ENCODE assay signal across 7 mouse cellular contexts in the genomic region with DNA sequence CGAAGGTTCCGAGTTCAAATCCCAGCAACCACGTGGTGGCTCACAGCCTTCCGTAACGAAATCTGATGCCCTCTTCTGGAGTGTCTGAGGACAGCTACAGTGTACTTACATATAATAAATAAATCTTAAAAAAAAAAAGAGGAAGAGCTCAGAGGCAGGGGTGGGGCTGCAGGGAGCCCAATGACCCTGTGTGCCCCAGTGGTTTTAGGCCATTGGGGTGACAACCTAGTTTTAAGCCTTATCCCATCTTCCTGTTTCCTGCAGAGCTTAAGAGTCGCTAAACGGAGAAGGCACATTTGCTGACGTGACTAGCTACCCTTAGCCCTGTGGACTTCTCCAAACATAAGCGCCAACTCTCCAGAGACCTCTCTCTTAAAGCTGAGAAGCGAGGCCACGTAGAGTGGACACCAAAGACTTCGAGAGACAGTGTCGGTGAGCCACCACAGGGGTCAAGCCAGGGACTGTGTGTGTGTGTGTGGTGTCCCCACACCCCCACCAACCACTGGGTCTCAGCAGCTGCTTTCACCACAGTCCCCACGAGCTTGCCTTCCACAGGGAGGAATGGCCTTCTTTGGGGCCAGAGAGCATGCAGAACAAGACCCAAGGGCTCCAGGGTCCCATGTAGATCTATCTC. TPM values are rescaled to one million over a fixed set of nuclear protein-coding genes. Genes with fewer than 3 reads are reported as not detected.
DNase-seq lines count a peak whose midpoint lies in the region; ATAC-seq and TF ChIP-seq lines count a peak whose summit lies in the region.

No protein-coding gene starts in this region.

- H3K9ac ChIP-seq in midbrain, postnatal 0 days (replicated peaks; ENCODE audit: low read length, poor library complexity, severe bottlenecking), result no peak overlapping the region
- no peak overlapping the region for H3K9ac ChIP-seq in limb, embryonic 14.5 days (ENCODE audit: low read depth, low read length, severe bottlenecking)

- ATAC-seq in midbrain, postnatal 0 days (ENCODE audit: low FRiP score), result no peak
- ATAC-seq in limb, embryonic 14.5 days (ENCODE audit: low FRiP score, low read depth), result no peak

- H3K4me1 ChIP-seq in midbrain, embryonic 10.5 days, result peaks cover 36% of the 10 kb centered on the region
- peaks cover 9% of the 10 kb centered on the region; the same call in 1 of the 2 replicates for H3K4me1 ChIP-seq in midbrain, postnatal 0 days (ENCODE audit: insufficient read depth, low read length)
- H3K4me1 ChIP-seq in heart, embryonic 10.5 days, result peaks cover 77% of the 10 kb centered on the region
- H3K4me1 ChIP-seq in limb, embryonic 14.5 days (ENCODE audit: control insufficient read depth, insufficient read depth, low read length), result peaks cover 6% of the 10 kb centered on the region; the same call in 1 of the 2 replicates

- H3K9me3 ChIP-seq in midbrain, embryonic 10.5 days (replicated peaks), result no peaks in the 10 kb centered on the region
- no peaks in the 10 kb centered on the region for H3K9me3 ChIP-seq in midbrain, postnatal 0 days (ENCODE audit: low read length)
- H3K9me3 ChIP-seq in heart, embryonic 10.5 days, result no peaks in the 10 kb centered on the region
- H3K9me3 ChIP-seq in limb, embryonic 14.5 days (ENCODE audit: control insufficient read depth, low read length), result no peaks in the 10 kb centered on the region

- TF ChIP-seq CTCF in midbrain, postnatal 0 days (IDR thresholded peaks at IDR 0.05), result no peak

- H3K4me2 ChIP-seq in midbrain, postnatal 0 days (ENCODE audit: low read depth, low read length, poor library complexity, severe bottlenecking), result no peak overlapping the region
- H3K4me2 ChIP-seq in limb, embryonic 14.5 days (replicated peaks; ENCODE audit: low read depth, low read length, severe bottlenecking), result no peak overlapping the region

- DNase-seq in midbrain, embryonic 10.5 days (ENCODE audit: low spot score), result no peak
- DNase-seq in midbrain, postnatal 0 days (ENCODE audit: low spot score), result no peak
- no peak for DNase-seq in heart, embryonic 10.5 days (ENCODE audit: low spot score)
- no peak for DNase-seq in limb, embryonic 14.5 days (ENCODE audit: low spot score)
- DNase-seq in splenic B cell, adult 2 months (ENCODE audit: low read depth, low spot score), result peak; percentile 60
- no peak for DNase-seq in urinary bladder, postnatal 4 days (ENCODE audit: low spot score in 2 of 2)
- no peak for DNase-seq in cerebellum, postnatal 36 days

- peaks cover 66% of the 10 kb centered on the region for H3K27me3 ChIP-seq in midbrain, embryonic 10.5 days (ENCODE audit: low read depth, poor library complexity, severe bottlenecking)
- peaks cover 32% of the 10 kb centered on the region for H3K27me3 ChIP-seq in midbrain, postnatal 0 days (ENCODE audit: insufficient read depth, low read length)
- H3K27me3 ChIP-seq in heart, embryonic 10.5 days (ENCODE audit: insufficient read depth, poor library complexity, severe bottlenecking), result peaks cover 28% of the 10 kb centered on the region
- H3K27me3 ChIP-seq in limb, embryonic 14.5 days (ENCODE audit: control insufficient read depth, insufficient read depth, low read length), result peaks cover 41% of the 10 kb centered on the region
- no peaks in the 10 kb centered on the region for H3K27me3 ChIP-seq in splenic B cell, adult 2 months (ENCODE audit: control insufficient read depth, insufficient read depth, low read length, poor library complexity, severe bottlenecking)

- H3K36me3 ChIP-seq in midbrain, embryonic 10.5 days, result no peaks in the 10 kb centered on the region
- H3K36me3 ChIP-seq in midbrain, postnatal 0 days (ENCODE audit: insufficient read depth, low read length), result no peaks in the 10 kb centered on the region
- peaks cover 20% of the 10 kb centered on the region for H3K36me3 ChIP-seq in heart, embryonic 10.5 days
- H3K36me3 ChIP-seq in limb, embryonic 14.5 days (ENCODE audit: control insufficient read depth, insufficient read depth, low read length), result no peaks in the 10 kb centered on the region
- H3K36me3 ChIP-seq in splenic B cell, adult 2 months (ENCODE audit: control insufficient read depth, insufficient read depth, low read length, poor library complexity, severe bottlenecking), result no peaks in the 10 kb centered on the region

- 82% methylated on average over 14 of the region's 14 CpGs for WGBS in midbrain, embryonic 10.5 days
- WGBS in midbrain, postnatal 0 days, result 89% methylated on average over 14 of the region's 14 CpGs
- 56% methylated on average over 14 of the region's 14 CpGs for WGBS in heart, embryonic 10.5 days
- WGBS in limb, embryonic 14.5 days, result 77% methylated on average over 14 of the region's 14 CpGs

- no peak overlapping the region for H3K27ac ChIP-seq in midbrain, embryonic 10.5 days (replicated peaks)
- H3K27ac ChIP-seq in midbrain, postnatal 0 days (ENCODE audit: low read depth, low read length), result no peak overlapping the region
- peak overlapping the region; percentile 96 for H3K27ac ChIP-seq in heart, embryonic 10.5 days
- no peak overlapping the region for H3K27ac ChIP-seq in limb, embryonic 14.5 days (replicated peaks; ENCODE audit: low read depth, low read length)

- no peak for TF ChIP-seq POLR2A in limb, embryonic 14.5 days (IDR thresholded peaks at IDR 0.05; ENCODE audit: borderline replicate concordance, extremely low read depth, insufficient read depth, insufficient read length)

- peak overlapping the region; percentile 69; the same call in 1 of the 2 replicates for H3K4me3 ChIP-seq in midbrain, embryonic 10.5 days
- H3K4me3 ChIP-seq in midbrain, postnatal 0 days (ENCODE audit: low read depth, low read length), result no peak overlapping the region
- H3K4me3 ChIP-seq in heart, embryonic 10.5 days, result peak overlapping the region; percentile 89
- H3K4me3 ChIP-seq in limb, embryonic 14.5 days (replicated peaks; ENCODE audit: low read length), result peak overlapping the region; percentile 64; the same call in 1 of the 2 replicates

RNA-seq across cellular contexts. Expression of gene Fam78a, which starts 3.2 kb away (rescaled TPM):
- polyA plus RNA-seq in midbrain, embryonic 10.5 days (2016; fragmentation: Nextera tagmentation; extraction: Ambion mirVana), result 1.3 and 1.6 TPM in 2 replicates
- 0.77 and 0.85 TPM in 2 replicates for total RNA-seq in midbrain, postnatal 0 days (2014; rRNA removed)
- polyA plus RNA-seq in midbrain, postnatal 0 days (2015; fragmentation: Nextera tagmentation; extraction: Ambion mirVana), result 0.35 and 0.93 TPM in 2 replicates
- 37.7 and 60.1 TPM in 2 replicates for polyA plus RNA-seq in heart, embryonic 10.5 days (2016; fragmentation: Nextera tagmentation; extraction: Ambion mirVana)
- polyA plus RNA-seq in limb, embryonic 14.5 days (2012; rRNA removed), result 6.4 and 6.6 TPM in 2 replicates
- 5.1 and 5.9 TPM in 2 replicates for polyA plus RNA-seq in limb, embryonic 14.5 days (2014; fragmentation: Nextera tagmentation; extraction: Ambion mirVana)

RNA-seq across cellular contexts. Expression of gene Plpp7, which starts 13.9 kb away (rescaled TPM):
- 7.1 and 7.8 TPM in 2 replicates for polyA plus RNA-seq in midbrain, embryonic 10.5 days (2016; fragmentation: Nextera tagmentation; extraction: Ambion mirVana)
- 31.2 and 47.0 TPM in 2 replicates for total RNA-seq in midbrain, postnatal 0 days (2014; rRNA removed)
- polyA plus RNA-seq in midbrain, postnatal 0 days (2015; fragmentation: Nextera tagmentation; extraction: Ambion mirVana), result 24.9 and 29.0 TPM in 2 replicates
- polyA plus RNA-seq in heart, embryonic 10.5 days (2016; fragmentation: Nextera tagmentation; extraction: Ambion mirVana), result 10.9 and 12.9 TPM in 2 replicates
- polyA plus RNA-seq in limb, embryonic 14.5 days (2012; rRNA removed), result 11.7 and 15.1 TPM in 2 replicates
- 8.9 and 10.0 TPM in 2 replicates for polyA plus RNA-seq in limb, embryonic 14.5 days (2014; fragmentation: Nextera tagmentation; extraction: Ambion mirVana)
